Mouse (Mus musculus) embryonic stem cell, embryonic (primary cell): ENCODE data around the gene Lrrc49.

ENCODE experiments used
- CTCF ChIA-PET, 4 experiments: fragments of 300-600 bp in 2 of 4; fragments of 350-600 bp in 2 of 4; sonication (Branson Sonifier 250); formaldehyde crosslinking; loops; one replicate each; lab custom pipeline; 2022; ENCODE audit warnings: inconsistent platforms in 2 of 4; lab: Charles Lee
- POLR2A ChIA-PET, 4 experiments: fragments of 300-600 bp in 2 of 4; fragments of 350-600 bp in 2 of 4; sonication (Branson Sonifier 250); formaldehyde crosslinking; loops; one replicate each; lab custom pipeline; 2022; ENCODE audit warnings: antibody characterized with exemption in 4 of 4, inconsistent platforms in 1 of 4; lab: Charles Lee

Gene Lrrc49

DNA sequence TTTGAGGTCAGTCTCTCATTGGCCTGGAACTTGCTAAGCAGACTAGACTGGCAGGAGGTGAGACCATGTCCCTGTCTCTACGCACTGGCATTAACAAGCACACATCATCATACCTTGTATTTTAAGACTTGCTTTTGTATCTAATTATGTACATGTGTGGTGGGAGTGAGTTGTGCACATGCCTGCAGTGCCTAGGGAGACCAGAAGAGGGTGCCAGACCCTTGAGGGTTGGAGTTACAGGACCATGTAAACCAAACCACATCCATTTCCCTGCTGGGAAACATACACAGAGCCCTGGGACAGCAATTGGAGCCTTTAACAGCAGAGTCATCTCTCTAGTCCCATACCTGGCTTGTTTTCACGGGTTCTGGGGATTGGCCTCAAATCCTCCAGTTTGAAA is 6.0 kb upstream of the Lrrc49 start:
- ChIA-PET CTCF (interaction anchor here in 1 of 4 experiments (1.0 to 1.3 kb wide), 2 partner anchors 25 to 194 kb away, joined by 3 to 4 read pairs; no protein-coding TSS in a partner anchor), POLR2A (no interaction called here)

DNA sequence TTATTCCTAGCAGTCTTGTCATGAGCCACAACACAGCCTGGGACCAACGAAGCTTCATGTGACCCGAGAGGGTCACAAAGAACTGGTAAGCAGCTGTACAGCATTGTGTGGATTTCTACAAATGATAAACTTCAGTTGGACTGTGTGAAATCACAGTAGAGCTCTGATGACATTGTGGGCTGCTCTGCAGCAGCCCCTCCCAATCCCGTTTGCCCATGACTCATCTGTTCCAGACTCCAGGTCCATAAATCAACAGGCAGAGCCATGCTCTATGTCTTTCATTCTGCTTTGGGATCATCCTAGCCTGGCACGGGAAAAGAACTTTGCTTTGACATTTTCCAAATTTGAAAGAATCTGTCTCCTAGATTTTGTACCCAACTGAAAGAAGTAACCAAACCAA is 4.7 kb upstream of the Lrrc49 start:
- POLR2A ChIA-PET: no interaction called here
- CTCF ChIA-PET: interaction anchor here in 1 of 4 experiments (0.5 to 1.3 kb wide), 2 partner anchors 195 to 265 kb away, joined by 3 read pairs; no protein-coding TSS in a partner anchor

DNA sequence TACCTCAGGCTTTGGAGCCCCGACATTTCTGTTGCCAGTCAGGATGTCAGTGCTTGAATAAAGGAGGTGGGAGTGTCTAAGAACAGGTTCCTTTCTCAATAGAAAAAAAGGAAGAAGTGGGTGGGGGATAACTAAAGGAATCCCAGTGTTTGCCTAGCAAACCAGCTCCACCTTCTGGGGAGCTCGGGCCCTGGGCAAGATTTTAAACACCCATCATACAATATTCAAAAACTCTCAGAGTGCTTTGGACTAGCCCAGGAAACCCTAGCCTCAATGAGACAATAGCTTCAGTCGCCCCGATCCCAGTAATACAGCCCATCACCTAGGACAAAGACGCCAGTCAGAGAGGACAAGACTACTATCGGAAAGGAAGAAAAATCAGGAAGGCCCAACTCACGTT is 543 bp downstream of the Lrrc49 start:
- ChIA-PET POLR2A (interaction anchor here in 2 of 4 experiments (0.6 to 1.7 kb wide), 8 partner anchors 12 to 469 kb away, joined by 3 to 7 read pairs (median 4); partner anchors contain the start of gene Larp6 (in 1 of the 2)), CTCF (interaction anchor here in 3 of 4 experiments (0.6 to 1.6 kb wide), 4 partner anchors 57 to 304 kb away, joined by 5 to 10 read pairs (median 7); no protein-coding TSS in a partner anchor)

DNA sequence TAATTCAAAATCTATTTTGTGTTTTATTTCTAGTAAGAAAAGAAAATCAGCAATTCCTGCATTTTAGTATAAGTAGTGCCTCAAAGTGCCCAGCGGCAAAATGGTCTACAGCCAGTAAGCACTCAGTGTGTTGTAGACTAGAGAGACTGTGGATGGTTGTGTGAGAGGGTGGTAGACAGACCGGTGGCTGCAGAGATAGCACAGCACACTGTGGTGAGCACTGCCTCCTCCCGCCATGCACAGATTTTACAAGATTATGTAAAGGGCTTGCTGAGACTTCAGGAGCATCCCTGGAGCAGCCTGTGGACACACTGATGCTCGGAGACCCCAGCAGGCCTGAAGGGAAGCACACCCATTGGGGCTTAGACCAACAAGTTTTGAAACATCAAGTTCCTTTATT is 5.2 kb downstream of the Lrrc49 start:
- ChIA-PET POLR2A (no interaction called here), CTCF (interaction anchor here in 1 of 4 experiments (1.3 kb wide), 1 partner anchor 438 kb away, joined by 4 read pairs; no protein-coding TSS in a partner anchor)

DNA sequence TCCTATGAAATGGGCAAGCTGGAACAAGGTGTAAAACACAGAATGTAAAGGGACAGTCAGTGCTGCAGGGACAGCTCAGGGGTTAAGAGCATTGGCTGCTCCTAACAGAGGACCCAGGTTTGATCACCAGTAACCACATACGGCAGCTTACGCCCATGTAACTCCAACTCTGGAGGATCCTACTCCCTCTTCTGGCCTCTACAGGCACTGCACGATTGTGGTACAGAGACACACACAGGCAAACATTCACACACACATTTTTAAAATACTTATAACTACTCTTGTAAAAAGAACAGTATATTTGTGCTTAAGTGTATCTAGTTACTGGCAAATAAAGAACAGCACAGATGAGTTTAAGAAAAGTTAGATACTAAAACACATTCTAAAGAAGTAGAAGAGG is 7.0 kb downstream of the Lrrc49 start:
- POLR2A ChIA-PET: interaction anchor here in 1 of 4 experiments (0.5 to 0.7 kb wide), 5 partner anchors 27 to 814 kb away, joined by 3 to 5 read pairs (median 3); no protein-coding TSS in a partner anchor
- CTCF ChIA-PET: interaction anchor here (0.6 to 2.4 kb wide), 22 partner anchors 15 to 1852 kb away, joined by 3 to 10 read pairs (median 4); no protein-coding TSS in a partner anchor

DNA sequence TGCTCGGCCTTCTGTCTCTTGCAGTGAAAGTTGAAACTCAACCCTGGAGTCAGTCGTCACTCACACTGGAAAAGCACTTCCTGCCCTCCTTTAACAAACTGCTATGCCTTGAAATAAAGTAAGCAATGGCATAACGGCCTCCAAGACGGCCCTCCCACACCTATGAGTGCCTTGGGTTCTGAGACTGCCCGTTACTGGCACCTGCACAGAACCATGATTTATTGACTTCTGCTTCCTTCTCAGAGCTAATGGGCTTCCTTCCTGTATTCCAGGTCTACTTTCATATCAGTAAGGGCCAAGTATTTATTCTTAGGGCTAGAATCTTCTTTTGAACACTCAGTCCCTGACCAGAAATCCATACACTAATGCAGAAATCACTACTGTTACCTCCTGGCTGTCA is 9.0 kb downstream of the Lrrc49 start:
- CTCF ChIA-PET: interaction anchor here in 1 of 4 experiments (1.2 kb wide), 1 partner anchor 434 kb away, joined by 3 read pairs; no protein-coding TSS in a partner anchor
- POLR2A ChIA-PET: no interaction called here

DNA sequence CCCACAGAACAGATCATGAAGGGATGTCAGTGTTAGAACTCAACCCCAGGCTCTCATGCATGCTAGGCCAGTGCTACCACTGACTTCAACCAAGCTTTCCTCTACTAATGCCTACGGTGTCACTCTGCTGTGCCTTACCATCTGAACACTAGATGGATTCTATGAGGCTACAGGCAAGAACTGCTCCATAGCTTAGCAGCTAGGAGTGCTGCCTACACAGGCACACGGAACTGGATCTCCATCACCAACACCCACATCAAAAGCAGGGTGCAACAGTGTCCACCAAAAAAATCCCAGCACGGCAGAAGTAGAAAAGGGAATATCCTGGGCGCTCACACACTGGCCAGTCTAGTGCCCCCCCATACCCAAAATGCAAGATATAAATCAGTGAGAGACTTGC is 11.5 kb downstream of the Lrrc49 start:
- POLR2A ChIA-PET: no interaction called here
- CTCF ChIA-PET: no interaction called here

DNA sequence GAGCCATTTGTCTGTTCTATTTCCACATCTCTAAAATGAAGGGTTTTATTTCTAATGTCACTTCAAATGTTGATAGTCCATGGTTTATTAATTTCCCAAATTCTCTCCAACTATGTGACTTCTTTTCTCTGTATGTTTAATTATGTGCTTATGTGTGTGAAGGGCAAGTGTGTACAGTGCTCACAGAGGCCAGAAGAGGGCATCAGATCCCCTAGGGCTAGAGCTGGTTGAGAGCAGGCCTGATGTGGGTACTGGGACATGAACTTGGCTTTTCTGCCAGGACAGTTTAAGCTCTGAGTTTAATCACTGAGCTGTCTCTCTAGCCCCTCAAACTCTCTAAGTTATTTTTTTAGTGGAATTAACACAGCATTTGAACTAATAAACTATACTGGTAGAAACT is 13.2 kb downstream of the Lrrc49 start:
- ChIA-PET POLR2A (interaction anchor here in 2 of 4 experiments (0.6 to 1.5 kb wide), 2 partner anchors 13 to 862 kb away, joined by 3 to 7 read pairs; partner anchors contain the start of gene Lrrc49 (in 1 of the 2)), CTCF (interaction anchor here in 2 of 4 experiments (0.5 to 0.8 kb wide), 2 partner anchors 13 to 68 kb away, joined by 3 read pairs; partner anchors contain the start of gene Lrrc49 (in 1 of the 2))

DNA sequence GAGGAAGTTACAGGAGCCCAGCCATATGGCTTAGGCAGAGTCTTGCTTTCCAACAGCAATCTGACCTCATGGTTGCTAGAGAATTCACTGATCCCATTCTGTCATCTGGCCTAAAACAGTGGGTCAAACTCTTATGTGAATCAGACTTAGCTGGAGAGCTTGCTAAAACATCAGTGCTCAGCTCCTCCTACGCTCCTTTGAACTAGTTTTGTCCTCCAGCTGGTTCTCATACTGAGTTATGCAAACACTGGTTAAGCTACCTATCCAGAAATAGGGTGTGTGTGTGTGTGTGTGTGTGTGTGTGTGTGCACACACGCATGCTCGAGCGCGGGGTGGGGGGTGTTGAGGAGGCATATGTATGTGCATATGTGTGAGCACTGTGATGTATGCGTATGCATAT is 15.4 kb downstream of the Lrrc49 start:
- POLR2A ChIA-PET: interaction anchor here in 1 of 4 experiments (1.6 kb wide), 1 partner anchor 18 kb away, joined by 3 read pairs; no protein-coding TSS in a partner anchor
- CTCF ChIA-PET: interaction anchor here (0.6 to 1.1 kb wide), 4 partner anchors 65 to 415 kb away, joined by 3 to 5 read pairs (median 4); no protein-coding TSS in a partner anchor

DNA sequence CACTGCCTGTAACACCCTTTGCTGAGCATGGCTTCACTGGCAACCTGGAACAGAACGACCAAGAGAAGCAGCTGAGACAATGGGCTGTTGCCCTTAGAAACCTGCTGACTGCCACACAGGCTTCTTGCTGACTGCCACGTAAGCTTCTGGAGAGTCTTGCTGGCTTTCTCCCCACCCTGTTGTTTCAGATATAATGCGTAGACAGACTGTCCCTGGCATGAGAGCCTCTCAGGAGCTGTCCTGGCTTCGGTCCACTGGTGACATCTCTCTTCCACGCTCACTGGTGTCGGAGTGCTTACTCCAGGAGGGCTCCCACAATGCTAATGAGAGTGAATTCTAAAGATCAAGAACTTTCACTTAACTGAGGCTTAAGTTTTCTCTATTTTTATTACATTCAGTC is 19.1 kb downstream of the Lrrc49 start:
- CTCF ChIA-PET: interaction anchor here in 1 of 4 experiments (0.5 kb wide), 1 partner anchor 89 kb away, joined by 4 read pairs; no protein-coding TSS in a partner anchor
- POLR2A ChIA-PET: no interaction called here

DNA sequence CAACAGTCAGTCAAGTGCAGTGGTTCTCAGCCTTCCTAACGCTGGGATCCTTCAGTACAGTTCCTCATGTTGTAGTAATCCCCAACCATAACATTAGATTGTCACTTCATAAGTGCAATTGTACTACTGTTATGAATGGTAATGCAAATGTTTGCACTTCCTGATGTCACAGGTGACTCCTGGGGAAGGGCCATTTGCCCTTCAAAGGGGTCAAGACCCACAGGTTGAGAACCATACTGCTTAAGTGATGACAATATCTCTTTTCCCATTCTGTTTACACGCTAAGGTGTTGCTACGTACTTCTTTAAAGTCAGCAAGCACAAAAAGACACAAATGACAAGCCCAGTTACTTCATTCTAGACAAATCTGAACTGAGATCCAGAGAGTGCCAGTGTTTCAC is 22.4 kb downstream of the Lrrc49 start:
- CTCF ChIA-PET: no interaction called here
- POLR2A ChIA-PET: interaction anchor here in 1 of 4 experiments (1.1 kb wide), 1 partner anchor 16 kb away, joined by 3 read pairs; no protein-coding TSS in a partner anchor

DNA sequence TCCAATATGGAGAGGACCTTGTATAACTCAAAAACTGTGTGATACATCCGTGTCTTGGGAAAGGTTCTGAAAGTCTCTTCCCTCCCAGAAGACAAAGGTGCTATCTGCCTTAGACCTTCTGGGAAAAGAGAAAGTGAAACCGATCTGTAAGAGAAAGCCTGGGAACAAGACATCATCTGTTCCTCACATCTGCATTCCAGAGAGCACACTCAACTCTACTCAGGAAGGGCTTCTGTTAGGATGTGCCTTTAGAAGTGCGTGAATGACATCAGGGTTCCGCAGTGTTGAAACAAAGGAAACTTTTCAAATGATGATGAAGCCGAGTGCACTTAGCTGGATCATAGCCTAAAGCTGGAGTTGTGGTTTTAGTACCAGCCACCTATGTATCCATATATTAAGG is 23.1 kb downstream of the Lrrc49 start:
- CTCF ChIA-PET: no interaction called here

DNA sequence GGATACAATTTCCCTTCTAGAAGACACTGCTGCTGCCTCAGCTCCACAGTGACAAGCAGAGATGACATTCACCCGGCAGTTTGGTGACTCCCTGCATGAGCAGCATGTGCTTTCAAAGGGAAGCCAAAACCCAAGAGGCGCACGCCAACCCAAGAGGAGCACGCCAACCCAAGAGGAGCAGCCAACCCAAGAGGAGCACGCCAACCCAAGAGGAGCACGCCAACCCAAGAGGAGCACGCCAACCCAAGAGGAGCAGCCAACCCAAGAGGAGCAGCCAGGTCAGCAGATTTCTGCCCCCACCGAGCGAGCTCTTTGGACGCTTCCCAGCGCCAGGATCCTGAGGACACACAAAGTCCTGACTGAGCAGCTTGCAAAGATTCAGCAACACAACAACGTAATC is 23.6 kb downstream of the Lrrc49 start:
- ChIA-PET CTCF (no interaction called here), POLR2A (interaction anchor here in 1 of 4 experiments (1.1 kb wide), 1 partner anchor 15 kb away, joined by 3 read pairs; no protein-coding TSS in a partner anchor)

More for the DNA sequence above, 23.1 kb downstream of the Lrrc49 start:
- POLR2A ChIA-PET: interaction anchor here in 1 of 4 experiments (1.1 kb wide), 1 partner anchor 15 kb away, joined by 3 read pairs; no protein-coding TSS in a partner anchor

DNA sequence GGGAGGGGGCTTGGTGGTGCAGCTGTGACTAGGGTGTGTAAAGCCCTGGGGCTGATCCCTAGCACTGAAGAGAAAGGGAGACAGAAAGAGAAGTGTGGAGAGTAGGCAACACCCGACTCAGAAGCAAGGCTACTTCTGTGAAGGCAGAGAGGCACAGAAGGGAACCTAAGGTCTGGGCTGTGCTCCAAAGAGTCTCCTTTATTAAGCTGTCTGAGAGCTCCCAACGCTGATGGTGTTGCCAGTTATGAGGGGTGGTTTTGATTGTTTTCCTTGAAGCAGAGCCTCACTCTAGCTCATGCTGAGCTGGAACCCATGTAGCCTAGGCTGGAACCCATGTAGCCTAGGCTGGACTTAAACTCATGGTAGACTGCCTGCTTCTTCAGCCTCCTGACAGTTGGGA is 25.0 kb downstream of the Lrrc49 start:
- CTCF ChIA-PET: no interaction called here
- POLR2A ChIA-PET: interaction anchor here in 2 of 4 experiments (0.6 to 1.4 kb wide), 2 partner anchors 9 to 25 kb away, joined by 3 read pairs; partner anchors contain the start of gene Lrrc49 (in 1 of the 2)

DNA sequence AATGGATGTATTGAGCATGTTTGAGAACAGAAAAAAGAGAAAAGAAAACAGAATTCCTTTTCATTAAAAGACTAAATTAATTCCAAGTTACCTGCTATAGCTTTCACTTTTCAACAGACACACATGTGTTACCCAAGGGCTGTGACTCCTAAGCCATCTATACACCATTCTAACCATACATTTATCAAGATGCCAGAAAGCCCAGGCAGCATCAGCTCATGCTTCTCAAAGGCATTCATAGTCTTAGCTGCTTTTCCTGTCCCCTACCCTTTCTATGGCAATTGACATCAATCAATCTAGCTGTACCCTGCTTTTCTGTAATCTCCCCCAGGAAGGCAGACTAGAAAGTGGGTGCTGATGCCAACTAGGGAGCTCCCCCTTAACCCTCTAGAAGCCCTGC is 34.4 kb downstream of the Lrrc49 start:
- CTCF ChIA-PET: no interaction called here
- POLR2A ChIA-PET: interaction anchor here in 1 of 4 experiments (0.6 to 1.4 kb wide), 3 partner anchors 10 to 27 kb away, joined by 3 read pairs; no protein-coding TSS in a partner anchor

DNA sequence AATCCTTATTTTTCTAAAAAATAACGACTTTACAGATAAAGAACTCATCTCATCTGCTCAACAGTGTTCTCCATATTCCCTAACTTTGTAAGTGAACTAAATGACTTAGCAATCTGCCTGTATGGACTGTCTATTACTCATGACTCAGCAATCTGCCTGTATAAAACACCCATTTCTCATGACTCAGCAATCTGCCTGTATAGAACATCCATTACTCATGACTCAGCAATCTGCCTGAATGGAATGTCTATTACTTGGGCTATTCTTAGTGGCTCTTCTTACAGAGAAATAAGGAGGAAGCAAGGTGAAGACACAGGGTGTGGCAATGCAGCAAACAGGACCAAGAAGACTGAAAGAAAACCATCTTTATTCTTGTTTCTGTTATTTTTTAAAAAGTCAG is 34.8 kb downstream of the Lrrc49 start:
- POLR2A ChIA-PET: interaction anchor here in 1 of 4 experiments (0.6 to 0.8 kb wide), 2 partner anchors 12 to 1116 kb away, joined by 3 to 4 read pairs; no protein-coding TSS in a partner anchor

DNA sequence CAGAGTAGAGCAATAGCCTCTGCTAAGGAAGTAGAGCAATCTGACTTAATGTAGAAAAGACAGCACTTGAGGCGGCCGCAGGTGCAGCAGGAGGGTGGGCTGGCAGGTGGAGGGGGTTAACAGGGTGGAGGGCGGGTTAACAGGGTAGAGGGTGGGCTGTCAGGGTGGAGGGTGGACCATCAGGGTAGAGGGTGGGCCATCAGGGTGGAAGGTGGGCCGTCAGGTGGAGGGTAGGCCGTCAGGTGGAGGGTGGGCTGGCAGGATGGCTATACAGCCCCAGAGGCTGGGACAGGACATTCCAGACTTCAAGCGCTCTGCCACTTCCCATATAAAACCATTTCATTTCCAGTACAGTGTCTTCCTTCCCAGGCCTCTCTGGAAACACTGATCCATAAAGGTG is 37.7 kb downstream of the Lrrc49 start:
- ChIA-PET POLR2A (interaction anchor here in 2 of 4 experiments (0.6 to 1.2 kb wide), 2 partner anchors 15 to 31 kb away, joined by 3 to 4 read pairs; no protein-coding TSS in a partner anchor), CTCF (interaction anchor here in 2 of 4 experiments (0.6 to 1.1 kb wide), 2 partner anchors 23 to 405 kb away, joined by 3 to 8 read pairs; no protein-coding TSS in a partner anchor)

More for the DNA sequence above, 34.8 kb downstream of the Lrrc49 start:
- CTCF ChIA-PET: no interaction called here

DNA sequence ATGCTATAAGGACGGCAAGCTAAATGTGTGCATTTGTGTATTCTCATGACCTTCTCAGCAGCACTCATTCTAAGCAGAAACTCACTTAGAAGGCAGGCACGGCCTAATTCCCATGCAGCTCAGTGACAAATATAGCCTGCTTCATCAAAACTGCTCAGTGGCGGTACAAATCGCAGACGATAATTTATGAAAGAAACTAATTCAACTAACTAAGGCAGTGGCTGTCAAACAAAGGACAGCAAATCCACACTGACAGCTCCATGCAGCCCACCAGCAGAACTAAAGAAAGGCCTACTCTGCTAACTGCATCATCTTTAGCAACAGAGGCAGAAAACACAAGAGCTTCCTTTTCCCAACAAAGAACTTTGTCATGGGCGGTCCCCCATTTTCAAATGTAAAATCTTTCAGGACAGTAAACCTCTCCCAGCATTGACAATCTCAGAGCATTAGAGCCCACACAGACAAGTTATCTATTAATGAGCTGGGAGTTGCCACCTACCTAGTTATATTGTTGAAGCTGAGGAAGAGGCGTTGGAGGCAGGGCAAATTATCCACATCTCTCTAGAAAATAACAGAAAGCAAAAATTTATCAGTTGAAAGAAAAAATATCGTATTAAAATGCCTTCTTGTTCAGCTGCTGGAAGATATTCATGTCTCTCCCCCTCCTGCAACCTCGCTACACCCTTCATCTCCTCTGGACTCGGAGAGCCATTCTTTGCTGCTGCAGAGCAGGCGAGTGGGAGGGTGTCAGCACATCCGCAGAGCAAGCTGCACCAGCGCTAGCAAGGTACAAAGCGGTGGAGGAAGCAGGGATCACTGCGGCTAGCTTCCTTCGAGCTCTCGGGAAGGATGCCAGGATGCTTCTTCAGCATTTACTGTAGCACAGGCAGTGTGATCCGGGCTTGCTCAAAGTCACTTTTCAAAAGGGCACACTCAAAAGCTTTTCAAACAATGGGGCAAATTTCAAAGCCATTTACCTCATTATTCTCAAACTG is 38.7 kb downstream of the Lrrc49 start:
- CTCF ChIA-PET: interaction anchor here in 3 of 4 experiments (0.6 to 1.1 kb wide), 3 partner anchors 340 to 1250 kb away, joined by 3 read pairs; no protein-coding TSS in a partner anchor
- POLR2A ChIA-PET: interaction anchor here in 3 of 4 experiments (0.7 to 1.2 kb wide), 5 partner anchors 9 to 145 kb away, joined by 3 to 4 read pairs (median 3); partner anchors contain the start of gene Uaca (in 1 of the 3)
